Mouse (Mus musculus): Measurements from ENCODE around the gene 2010315B03Rik.

GRCm38 (mm10) chr9:124267929-124268328 is 44.6 kb downstream of the 2010315B03Rik start:
- TF ChIP-seq CTCF (IDR thresholded peaks at IDR 0.05; ENCODE audit: extremely low read depth, insufficient read length, insufficient replicate concordance, low read depth, low read length) (no peak), POLR2A (IDR thresholded peaks at IDR 0.05; ENCODE audit: low read depth, low read length) (no peak)

Measured in small intestine, adult 2 months (tissue).